Mouse (Mus musculus): ENCODE results near the gene Ncor2. TPM values are rescaled to one million over a fixed set of nuclear protein-coding genes. Genes with fewer than 3 reads are reported as not detected.

Gene Ncor2
- polyA plus RNA-seq, 1 experiment from 2014 or later, result 36.5 TPM

DNA sequence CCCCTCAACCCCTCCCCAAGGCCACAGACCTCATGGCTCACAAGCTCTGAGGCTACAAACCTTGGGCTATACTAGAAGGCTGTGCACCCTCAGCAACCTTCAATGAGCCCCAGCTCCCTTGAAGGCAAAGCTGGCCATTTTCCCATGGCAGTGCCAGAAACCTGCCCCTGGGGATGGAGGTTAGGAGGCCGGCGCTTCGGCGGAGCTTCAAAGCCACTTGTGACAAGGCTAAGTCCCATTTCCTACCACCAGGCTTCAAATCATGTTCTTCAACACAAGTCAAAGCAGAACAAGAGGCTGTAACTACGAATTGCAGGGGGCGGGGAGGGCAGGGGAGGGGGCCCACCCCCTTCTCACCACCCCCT is 122.7 kb downstream of the Ncor2 start:
- Histone ChIP-seq H3K9ac (no peak overlapping the region), H3K27ac (ENCODE audit: low read depth) (peak overlapping the region; percentile 90; the same call in 1 of the 2 replicates), H3K4me3 (ENCODE audit: low read depth, low read length) (no peak overlapping the region), H3K9me3 (ENCODE audit: low read depth, low read length) (no peaks in the 10 kb centered on the region), H3K27me3 (ENCODE audit: insufficient read depth, low read length) (no peaks in the 10 kb centered on the region), H3K4me2 (peak overlapping the region; percentile 56), H3K4me1 (ENCODE audit: insufficient read depth) (peaks cover 51% of the 10 kb centered on the region), H3K36me3 (ENCODE audit: insufficient read depth) (peaks cover 41% of the 10 kb centered on the region)
- 25% methylated on average over 6 of the region's 6 CpGs for WGBS
- 0 out of 2 replicates have a peak, but pooled peaks have one; percentile 22 for TF ChIP-seq CTCF (IDR thresholded peaks at IDR 0.05; ENCODE audit: low read depth)
- no peak for ATAC-seq (ENCODE audit: insufficient read depth)
- peak; percentile 49 for DNase-seq

DNA sequence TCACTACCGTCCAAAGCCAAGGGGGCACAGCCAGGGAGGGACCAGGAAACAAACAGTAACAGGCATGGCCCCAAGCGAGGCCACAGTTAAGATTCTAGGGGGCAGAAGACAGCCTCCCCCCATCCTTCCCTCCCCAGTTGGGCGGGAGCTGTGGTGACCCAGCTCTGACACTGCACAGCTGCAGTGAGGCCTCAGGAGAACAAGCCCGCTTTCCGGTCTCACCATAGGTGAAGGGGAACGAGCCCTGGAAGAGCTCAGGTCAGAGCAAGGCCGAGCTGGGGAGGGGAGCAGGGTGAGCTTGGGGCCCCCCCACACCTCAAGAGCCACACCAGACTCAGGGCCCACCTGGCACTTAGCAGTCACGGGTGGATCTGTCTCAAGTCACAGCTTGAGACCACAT is 123.1 kb downstream of the Ncor2 start:
- Histone ChIP-seq H3K4me3 (ENCODE audit: low read depth, low read length) (no peak overlapping the region), H3K4me2 (peak overlapping the region; percentile 56; the same call in 1 of the 2 replicates), H3K9ac (no peak overlapping the region), H3K36me3 (ENCODE audit: insufficient read depth) (peaks cover 45% of the 10 kb centered on the region), H3K9me3 (ENCODE audit: low read depth, low read length) (no peaks in the 10 kb centered on the region), H3K4me1 (ENCODE audit: insufficient read depth) (peaks cover 51% of the 10 kb centered on the region), H3K27ac (ENCODE audit: low read depth) (peak overlapping the region; percentile 90; the same call in 1 of the 2 replicates), H3K27me3 (ENCODE audit: insufficient read depth, low read length) (no peaks in the 10 kb centered on the region)
- no peak for ATAC-seq (ENCODE audit: insufficient read depth)
- 44% methylated on average over 8 of the region's 8 CpGs for WGBS
- no peak for DNase-seq
- no peak for TF ChIP-seq CTCF (IDR thresholded peaks at IDR 0.05; ENCODE audit: low read depth)

DNA sequence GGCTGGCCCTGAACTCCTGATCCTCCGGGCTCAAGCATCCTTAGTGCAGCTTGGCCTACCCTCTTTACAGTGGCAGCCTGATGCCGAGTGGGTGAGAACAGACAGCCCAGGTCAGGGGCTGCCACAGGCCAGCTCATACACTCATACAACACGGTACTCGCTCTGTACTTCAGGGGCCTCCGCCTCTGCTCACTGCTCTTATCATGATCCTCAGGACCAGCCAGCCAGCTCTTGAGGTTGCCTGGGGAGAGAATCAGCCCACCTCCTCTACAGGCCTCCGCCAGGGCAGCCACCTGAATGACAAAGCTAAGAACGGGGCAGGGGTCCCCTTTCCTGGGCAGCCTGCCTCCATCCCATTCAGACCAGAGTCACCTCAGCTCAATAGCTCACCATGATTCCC is 125.4 kb downstream of the Ncor2 start:
- Histone ChIP-seq H3K36me3 (ENCODE audit: insufficient read depth) (peaks cover 68% of the 10 kb centered on the region), H3K9ac (no peak overlapping the region), H3K27ac (ENCODE audit: low read depth) (peak overlapping the region; percentile 69), H3K4me3 (ENCODE audit: low read depth, low read length) (no peak overlapping the region), H3K9me3 (ENCODE audit: low read depth, low read length) (no peaks in the 10 kb centered on the region), H3K4me2 (no peak overlapping the region), H3K27me3 (ENCODE audit: insufficient read depth, low read length) (no peaks in the 10 kb centered on the region), H3K4me1 (ENCODE audit: insufficient read depth) (peaks cover 44% of the 10 kb centered on the region)
- 62% methylated on average over 7 of the region's 7 CpGs for WGBS
- ATAC-seq (ENCODE audit: insufficient read depth) (no peak), DNase-seq (no peak)
- no peak for TF ChIP-seq CTCF (IDR thresholded peaks at IDR 0.05; ENCODE audit: low read depth)

DNA sequence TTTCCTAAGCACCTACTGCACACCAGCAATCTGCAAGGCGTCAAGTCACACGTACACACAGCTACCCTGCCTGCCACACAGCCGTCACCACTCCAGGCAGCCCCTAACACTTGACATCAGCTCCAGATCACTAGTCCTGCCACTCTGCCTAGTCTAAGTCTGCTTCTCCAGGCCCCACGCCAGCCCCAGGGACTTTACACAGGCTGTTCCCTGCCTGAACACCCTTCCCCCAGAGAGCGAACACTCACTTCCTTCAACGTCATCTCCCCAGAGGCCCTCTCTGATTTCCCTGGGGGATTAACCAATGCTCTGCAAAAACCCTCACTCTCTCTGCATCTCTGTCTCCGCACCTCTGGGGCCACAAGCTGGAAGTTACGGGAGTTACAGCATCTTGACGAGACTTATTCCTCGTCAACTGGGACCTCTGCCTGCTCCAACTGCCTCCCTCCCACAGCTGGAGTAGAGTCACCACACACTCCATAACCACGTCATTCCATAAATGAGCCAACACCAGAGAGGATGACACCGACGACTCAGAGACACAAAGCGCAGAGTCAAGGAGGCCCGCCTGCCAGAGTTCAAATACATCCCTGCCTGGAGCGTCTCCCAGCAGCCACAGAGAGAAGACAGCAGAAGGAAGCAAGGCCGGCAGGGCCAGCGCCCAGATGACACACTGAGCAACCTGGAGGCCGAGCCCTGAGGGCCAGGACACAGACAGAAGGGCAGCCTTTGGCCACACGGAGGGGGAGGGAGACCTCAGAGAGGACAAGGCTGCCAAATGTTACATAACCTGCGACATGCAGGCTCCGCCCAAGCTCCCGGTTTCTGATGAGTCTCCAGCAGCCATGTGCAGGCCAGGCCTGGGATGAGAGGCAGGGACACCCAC is 126.2 kb downstream of the Ncor2 start:
- H3K27ac ChIP-seq (ENCODE audit: low read depth), result peak overlapping the region; percentile 69
- DNase-seq, result peak; percentile 79
- H3K4me3 ChIP-seq (ENCODE audit: low read depth, low read length), result no peak overlapping the region
- TF ChIP-seq CTCF (IDR thresholded peaks at IDR 0.05; ENCODE audit: low read depth), result no peak
- 42% methylated on average over 23 of the region's 23 CpGs for WGBS
- no peaks in the 10 kb centered on the region for H3K9me3 ChIP-seq (ENCODE audit: low read depth, low read length)
- no peak overlapping the region for H3K9ac ChIP-seq
- H3K27me3 ChIP-seq (ENCODE audit: insufficient read depth, low read length), result no peaks in the 10 kb centered on the region
- H3K4me1 ChIP-seq (ENCODE audit: insufficient read depth), result peaks cover 36% of the 10 kb centered on the region
- H3K36me3 ChIP-seq (ENCODE audit: insufficient read depth), result peaks cover 76% of the 10 kb centered on the region
- peak; percentile 48 for ATAC-seq (ENCODE audit: insufficient read depth)
- H3K4me2 ChIP-seq, result no peak overlapping the region

DNA sequence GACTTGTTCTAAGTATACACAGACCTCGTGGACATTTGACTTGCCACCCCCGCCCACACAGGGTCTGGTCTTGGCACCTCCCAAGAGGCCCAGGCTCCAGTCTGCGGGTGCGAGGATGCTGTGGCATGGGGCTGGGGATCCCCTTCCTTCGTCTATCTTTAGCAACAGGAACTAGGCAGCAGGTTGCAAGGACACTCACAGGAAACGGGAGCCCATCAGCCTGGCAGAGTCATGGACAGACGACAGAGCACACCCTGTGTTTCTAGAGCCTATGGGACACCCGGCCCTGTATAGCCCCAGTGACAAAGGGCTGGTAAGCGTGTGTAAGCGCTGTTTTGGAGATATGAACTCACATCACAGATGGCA is 126.8 kb downstream of the Ncor2 start:
- ATAC-seq (ENCODE audit: insufficient read depth) (no peak), DNase-seq (no peak)
- no peak overlapping the region for H3K9ac ChIP-seq
- WGBS, result 52% methylated on average over 10 of the region's 10 CpGs
- no peaks in the 10 kb centered on the region for H3K27me3 ChIP-seq (ENCODE audit: insufficient read depth, low read length)
- H3K4me1 ChIP-seq (ENCODE audit: insufficient read depth), result peaks cover 30% of the 10 kb centered on the region
- no peaks in the 10 kb centered on the region for H3K9me3 ChIP-seq (ENCODE audit: low read depth, low read length)
- no peak overlapping the region for H3K4me2 ChIP-seq
- H3K4me3 ChIP-seq (ENCODE audit: low read depth, low read length), result no peak overlapping the region
- no peak for TF ChIP-seq CTCF (IDR thresholded peaks at IDR 0.05; ENCODE audit: low read depth)
- H3K36me3 ChIP-seq (ENCODE audit: insufficient read depth), result peaks cover 82% of the 10 kb centered on the region
- peak overlapping the region; percentile 69; the same call in 1 of the 2 replicates for H3K27ac ChIP-seq (ENCODE audit: low read depth)

DNA sequence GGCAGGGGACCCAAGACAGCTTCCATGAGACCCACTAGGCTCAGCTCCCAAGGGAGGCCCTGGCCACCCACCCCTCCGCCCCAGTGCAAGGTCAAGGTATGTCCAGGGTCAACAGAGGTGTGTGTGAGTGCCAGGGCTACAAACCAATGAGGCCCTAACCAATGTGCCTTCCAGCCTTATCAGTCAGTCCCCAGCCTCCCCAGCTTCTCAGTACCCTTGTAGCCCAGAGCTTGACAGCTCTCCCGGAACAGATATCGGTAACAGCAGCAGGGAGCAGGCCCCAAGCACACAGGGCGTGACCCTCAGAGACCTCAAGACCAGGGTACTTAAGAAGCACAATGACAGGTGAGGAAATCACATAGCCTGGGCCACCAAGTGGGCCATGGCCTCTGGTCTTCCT is 129.5 kb downstream of the Ncor2 start:
- 76% methylated on average over 4 of the region's 4 CpGs for WGBS
- 0 out of 2 replicates have a peak overlapping the region, but pooled peaks have one; percentile 24 for H3K27ac ChIP-seq (ENCODE audit: low read depth)
- H3K4me1 ChIP-seq (ENCODE audit: insufficient read depth), result peaks cover 15% of the 10 kb centered on the region; the same call in 1 of the 2 replicates
- DNase-seq (no peak), ATAC-seq (ENCODE audit: insufficient read depth) (no peak)
- H3K27me3 ChIP-seq (ENCODE audit: insufficient read depth, low read length), result no peaks in the 10 kb centered on the region
- no peaks in the 10 kb centered on the region for H3K9me3 ChIP-seq (ENCODE audit: low read depth, low read length)
- peaks cover 92% of the 10 kb centered on the region for H3K36me3 ChIP-seq (ENCODE audit: insufficient read depth)
- no peak overlapping the region; the same call in 1 of the 2 replicates for H3K9ac ChIP-seq
- H3K4me2 ChIP-seq, result no peak overlapping the region
- no peak overlapping the region for H3K4me3 ChIP-seq (ENCODE audit: low read depth, low read length)
- no peak for TF ChIP-seq CTCF (IDR thresholded peaks at IDR 0.05; ENCODE audit: low read depth)

DNA sequence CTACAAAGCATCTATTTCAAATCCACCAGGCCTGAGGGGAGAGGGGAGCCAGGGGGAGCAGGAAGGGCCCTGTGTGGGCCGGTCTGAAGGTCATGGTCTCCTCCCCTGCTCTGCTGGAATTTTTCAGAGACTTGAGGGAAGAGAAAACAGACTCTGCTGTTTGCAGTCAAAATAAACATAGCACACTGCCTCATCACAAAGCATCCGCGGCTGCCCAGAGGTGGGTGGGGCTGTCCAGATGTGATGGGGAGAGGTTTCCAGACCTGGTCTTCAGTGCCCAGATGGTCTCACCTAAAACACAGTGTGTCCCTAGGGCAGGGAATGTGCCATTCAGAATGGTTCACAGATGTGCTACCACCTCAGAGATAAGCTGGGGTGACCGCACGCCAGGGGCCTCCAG is 132.6 kb downstream of the Ncor2 start:
- Histone ChIP-seq H3K36me3 (ENCODE audit: insufficient read depth) (peaks cover 96% of the 10 kb centered on the region), H3K4me1 (ENCODE audit: insufficient read depth) (no peaks in the 10 kb centered on the region), H3K9ac (no peak overlapping the region), H3K27me3 (ENCODE audit: insufficient read depth, low read length) (no peaks in the 10 kb centered on the region), H3K27ac (ENCODE audit: low read depth) (no peak overlapping the region), H3K4me2 (no peak overlapping the region), H3K4me3 (ENCODE audit: low read depth, low read length) (no peak overlapping the region), H3K9me3 (ENCODE audit: low read depth, low read length) (no peaks in the 10 kb centered on the region)
- ATAC-seq (ENCODE audit: insufficient read depth) (no peak), DNase-seq (no peak)
- no peak for TF ChIP-seq CTCF (IDR thresholded peaks at IDR 0.05; ENCODE audit: low read depth)
- 47% methylated on average over 5 of the region's 5 CpGs for WGBS

Data from lung, embryonic 14.5 days (tissue).